Mouse (Mus musculus) adrenal gland, postnatal 25 days (tissue): Measurements from ENCODE around the gene Fam160a1. TPM values are rescaled to one million over a fixed set of nuclear protein-coding genes. Genes with fewer than 3 reads are reported as not detected.

Source experiments
- DNase-seq: peaks from one replicate; pipeline ENCODE4 v3.0.0; 2021; ENCODE audit warnings: mixed read lengths
- total RNA-seq: library from RNA; stranded (reverse); gene quantifications from 2 replicates; pipeline ENCODE4 v1.2.3, GENCODE M21; 2021

The Fam160a1 gene
- total RNA-seq, 1 experiment from 2014 or later: 9.2 TPM

DNA sequence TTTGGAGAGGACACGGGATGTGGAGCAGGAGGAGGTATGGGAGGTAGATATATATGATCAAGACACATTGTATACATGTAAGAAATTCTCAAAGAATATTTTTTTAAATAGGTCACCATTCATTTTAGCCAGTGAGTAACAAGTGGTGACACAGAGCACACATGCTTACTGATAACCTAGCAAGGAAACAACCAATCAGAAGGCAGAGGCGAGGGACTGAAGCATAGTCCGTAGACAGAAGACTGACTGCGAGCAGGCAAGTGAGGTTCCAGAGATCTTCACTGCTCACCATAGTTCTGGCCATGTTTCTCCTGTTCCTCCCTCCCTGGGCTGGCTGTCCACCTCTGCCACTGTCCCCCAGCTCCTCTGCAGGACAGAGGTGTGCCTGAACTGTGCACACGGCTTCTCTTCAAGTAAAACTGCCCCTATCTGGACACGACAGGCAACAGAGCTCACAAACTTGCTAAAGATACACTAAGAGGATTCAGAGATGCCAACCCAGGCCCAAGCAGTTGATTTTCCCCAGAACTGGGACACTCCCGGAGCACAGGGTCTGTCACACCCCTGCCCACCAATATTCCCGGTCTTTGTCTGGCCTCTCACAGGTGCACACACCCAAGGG is 137.7 kb downstream of the Fam160a1 start:
- no peak for DNase-seq

DNA sequence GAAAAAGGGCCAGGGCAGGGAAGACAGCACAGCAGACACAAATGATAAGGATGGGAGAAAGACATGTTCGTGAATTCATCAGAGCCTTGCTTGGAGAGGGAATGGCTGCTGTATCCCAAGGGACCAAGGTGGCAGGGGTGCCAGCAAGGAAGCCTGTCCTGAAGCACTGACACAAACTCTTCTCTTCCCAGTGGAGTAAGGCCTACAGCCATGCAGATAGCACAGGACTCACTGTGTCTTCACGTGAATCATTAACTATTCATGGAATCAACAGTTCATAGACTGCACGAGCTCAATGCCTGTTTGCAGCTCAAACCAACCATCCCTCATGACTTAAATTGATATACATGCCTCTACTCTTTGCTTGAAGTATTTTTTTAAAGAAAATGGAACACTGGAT is 139.1 kb downstream of the Fam160a1 start:
- DNase-seq: no peak

DNA sequence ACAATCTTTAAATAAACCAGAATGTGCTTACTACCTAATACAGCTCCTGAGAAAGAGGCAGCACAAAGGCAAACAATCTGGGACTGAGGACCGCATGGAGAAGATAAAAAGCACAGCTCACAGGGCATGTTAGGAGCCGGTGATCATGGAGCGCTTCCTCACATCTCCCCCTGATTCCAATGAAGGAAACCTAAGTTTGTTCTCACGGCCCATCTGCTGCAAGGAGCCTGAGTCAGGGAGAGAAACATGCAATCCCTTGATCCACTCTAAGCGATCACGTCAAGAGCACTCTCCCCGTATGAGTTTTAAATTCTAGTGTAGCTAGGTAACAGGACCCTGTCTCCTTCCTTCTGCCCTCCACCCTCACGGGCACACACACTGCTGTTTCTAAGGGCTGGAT is 140.0 kb downstream of the Fam160a1 start:
- DNase-seq: no peak

- no peak for DNase-seq
Observed at GRCm38 (mm10) chr3:85669844-85670243, 147.2 kb downstream of the Fam160a1 start.

DNA sequence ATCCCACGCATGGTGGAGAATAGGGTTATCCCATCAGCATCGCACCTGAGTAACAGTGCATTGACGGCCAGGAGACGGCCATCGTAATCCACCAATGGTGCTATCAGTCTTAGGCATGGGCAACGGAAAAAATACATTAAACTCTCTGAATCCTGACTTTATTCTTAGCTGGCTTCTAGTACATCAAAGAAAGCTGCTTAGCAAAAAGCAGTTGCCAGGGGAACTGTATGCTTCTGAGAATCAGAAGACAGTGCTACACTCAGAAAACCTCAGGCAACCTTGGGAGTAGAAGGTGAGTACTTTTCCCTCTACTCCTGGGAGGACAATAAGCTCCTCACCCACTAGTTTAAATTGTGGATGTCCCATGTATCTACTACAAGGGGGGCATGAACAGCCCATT is 149.4 kb downstream of the Fam160a1 start:
- no peak for DNase-seq

GRCm38 (mm10) chr3:85666736-85667135 is 150.4 kb downstream of the Fam160a1 start:
- DNase-seq: no peak

GRCm38 (mm10) chr3:85666166-85666565 is 150.9 kb downstream of the Fam160a1 start:
- DNase-seq: no peak

- DNase-seq: no peak
Observed at GRCm38 (mm10) chr3:85664591-85665171, 152.4 kb downstream of the Fam160a1 start.

DNA sequence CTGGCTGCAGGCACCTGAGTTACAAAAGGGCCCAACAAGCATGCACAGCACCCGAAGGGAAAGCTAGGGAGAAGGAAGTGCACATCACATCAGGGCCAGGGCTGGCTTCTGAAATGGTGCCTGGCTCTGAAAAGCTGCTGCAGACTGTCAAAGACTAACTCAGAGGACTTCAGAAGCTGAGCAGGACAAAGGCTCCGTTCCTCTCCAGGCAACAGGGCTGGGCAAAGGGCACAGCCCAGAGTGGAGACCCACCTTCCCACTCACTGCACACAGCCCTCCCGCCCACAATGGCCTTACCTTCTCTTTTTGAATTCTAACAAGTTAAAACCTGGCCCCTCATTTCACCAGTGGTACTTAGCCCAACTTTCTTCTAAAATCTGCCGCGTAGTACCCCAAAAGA is 153.3 kb downstream of the Fam160a1 start:
- no peak for DNase-seq

GRCm38 (mm10) chr3:85661926-85662813 is 154.9 kb downstream of the Fam160a1 start:
- DNase-seq: no peak

DNA sequence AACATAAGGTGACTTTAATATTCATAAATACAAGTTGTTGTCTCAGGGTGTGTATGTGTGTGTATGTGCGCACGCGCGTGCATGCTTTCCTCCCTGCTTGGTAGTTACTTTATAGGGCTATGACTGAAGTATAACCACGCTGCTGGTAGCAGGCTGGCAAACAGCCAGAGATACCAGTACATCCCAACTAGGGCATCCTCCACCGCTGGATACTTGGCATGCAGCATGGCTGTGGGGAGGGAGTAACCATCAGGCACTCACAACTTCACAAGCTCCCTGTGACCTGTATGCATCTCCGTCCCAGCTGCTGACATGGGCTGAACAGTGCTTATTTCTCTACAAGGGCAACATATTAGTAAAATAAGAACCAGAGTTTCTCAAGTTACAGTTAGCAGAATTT is 157.4 kb downstream of the Fam160a1 start:
- DNase-seq: no peak

- DNase-seq: no peak
Observed at GRCm38 (mm10) chr3:85655538-85655937, 161.6 kb downstream of the Fam160a1 start.

GRCm38 (mm10) chr3:85652727-85653665 is 164.1 kb downstream of the Fam160a1 start:
- no peak for DNase-seq

DNA sequence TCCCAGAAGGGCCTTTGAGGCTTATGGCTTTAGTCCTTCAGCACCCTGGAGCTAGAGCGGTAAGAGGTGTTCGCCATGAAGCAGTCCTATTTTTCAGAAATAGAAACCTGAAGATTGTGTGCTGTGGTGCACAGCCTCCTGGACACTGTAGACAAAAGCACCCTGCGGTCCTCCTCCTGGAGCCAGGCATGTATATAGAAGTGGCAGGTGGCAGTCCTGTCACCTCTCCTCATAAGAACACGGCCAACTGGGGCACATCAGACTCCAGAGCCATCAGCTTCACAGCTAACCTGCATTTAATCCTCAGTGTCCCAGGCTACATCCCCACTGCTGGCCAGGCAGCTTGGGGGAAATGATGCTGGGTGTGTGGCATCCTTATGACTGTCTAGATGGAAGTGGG is 167.9 kb downstream of the Fam160a1 start:
- DNase-seq: no peak

DNA sequence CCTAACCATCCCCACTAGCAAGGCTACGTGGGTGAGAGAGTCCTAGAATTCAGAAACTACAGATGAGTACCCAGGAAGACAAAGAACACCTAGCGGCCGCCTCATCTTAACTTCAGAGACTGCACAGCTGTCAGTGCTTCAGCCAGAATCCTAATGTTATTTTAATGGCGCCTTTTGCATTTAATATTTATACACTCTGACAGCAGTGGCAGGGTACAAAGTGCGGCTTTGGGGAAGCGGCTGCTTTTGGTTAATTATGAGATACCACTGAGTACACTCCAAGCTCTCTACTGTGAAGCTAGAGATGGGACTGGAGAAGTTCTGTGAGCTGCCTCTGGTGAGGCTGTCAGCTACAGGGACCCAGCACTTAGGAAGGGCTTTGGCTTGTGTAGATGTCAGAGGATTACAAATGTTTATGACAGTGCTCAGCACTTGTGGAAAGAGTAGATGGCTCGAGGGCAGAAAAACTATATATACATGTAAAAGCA is 171.5 kb downstream of the Fam160a1 start:
- no peak for DNase-seq

- no peak for DNase-seq
Observed at GRCm38 (mm10) chr3:85644814-85645213, 172.3 kb downstream of the Fam160a1 start.

- DNase-seq: no peak
Observed at GRCm38 (mm10) chr3:85641751-85642150, 175.3 kb downstream of the Fam160a1 start.

GRCm38 (mm10) chr3:85636716-85637447 is 180.2 kb downstream of the Fam160a1 start:
- DNase-seq: no peak

- no peak for DNase-seq
Observed at GRCm38 (mm10) chr3:85635591-85635990, 181.5 kb downstream of the Fam160a1 start.

DNA sequence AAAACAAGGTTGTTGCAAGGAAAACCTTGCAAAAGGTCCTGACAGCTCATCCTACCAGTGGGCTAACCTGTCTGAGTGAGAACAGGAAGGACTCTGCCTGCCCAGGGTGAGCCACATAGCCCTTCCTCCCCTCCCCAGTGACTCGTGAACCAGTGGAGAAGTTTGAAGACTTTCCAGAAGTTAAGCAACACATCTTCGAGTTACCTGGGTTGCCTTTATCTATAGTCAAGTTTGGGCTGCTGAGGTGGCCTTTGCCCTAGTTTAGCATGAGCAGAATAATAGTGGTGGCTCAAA is 182.0 kb downstream of the Fam160a1 start:
- DNase-seq: no peak

DNA sequence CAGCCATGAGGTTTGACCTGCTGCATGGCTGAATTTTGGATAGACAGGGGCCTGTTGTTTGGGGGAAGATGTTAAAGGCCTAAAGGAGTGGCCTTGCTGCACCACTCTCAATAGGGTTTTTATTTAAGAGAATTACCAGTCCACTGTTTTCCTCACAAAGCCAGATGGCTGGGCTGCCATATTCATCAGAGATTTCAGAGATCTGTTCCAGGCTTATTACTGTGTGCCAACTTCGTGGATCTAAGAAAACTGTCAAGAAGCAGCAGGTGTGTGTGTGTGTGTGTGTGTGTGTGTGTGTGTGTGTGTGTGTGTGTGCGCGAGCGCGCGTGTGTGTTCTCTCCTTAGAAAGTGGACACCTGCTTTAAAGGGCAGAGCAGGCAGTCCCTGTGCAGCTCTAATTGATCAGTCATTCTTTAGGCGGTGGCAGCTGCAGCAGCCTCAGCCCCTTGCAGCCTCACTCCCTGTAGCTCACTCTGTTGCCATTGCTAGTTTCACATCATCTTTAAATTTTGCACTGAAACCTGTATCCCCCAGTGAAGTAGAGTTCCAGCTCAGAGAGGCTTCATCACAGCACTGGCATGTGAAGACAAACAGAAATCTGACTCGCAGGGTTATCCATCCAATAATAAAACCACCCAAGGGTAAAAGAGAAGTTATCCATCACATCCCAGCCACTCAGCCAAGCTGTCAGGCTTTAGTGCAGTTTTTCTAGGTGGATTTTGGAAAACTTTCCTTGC is 182.5 kb downstream of the Fam160a1 start:
- no peak for DNase-seq
